Mouse (Mus musculus): ENCODE results near the gene Hist1h2bh. TPM values are rescaled to one million over a fixed set of nuclear protein-coding genes. Genes with fewer than 3 reads are reported as not detected.
A peak's percentile ranks its signal among the peaks of the same experiment; 100 is the strongest.

Hist1h2bh gene
- polyA plus RNA-seq, 1 experiment = 4.2 TPM

DNA sequence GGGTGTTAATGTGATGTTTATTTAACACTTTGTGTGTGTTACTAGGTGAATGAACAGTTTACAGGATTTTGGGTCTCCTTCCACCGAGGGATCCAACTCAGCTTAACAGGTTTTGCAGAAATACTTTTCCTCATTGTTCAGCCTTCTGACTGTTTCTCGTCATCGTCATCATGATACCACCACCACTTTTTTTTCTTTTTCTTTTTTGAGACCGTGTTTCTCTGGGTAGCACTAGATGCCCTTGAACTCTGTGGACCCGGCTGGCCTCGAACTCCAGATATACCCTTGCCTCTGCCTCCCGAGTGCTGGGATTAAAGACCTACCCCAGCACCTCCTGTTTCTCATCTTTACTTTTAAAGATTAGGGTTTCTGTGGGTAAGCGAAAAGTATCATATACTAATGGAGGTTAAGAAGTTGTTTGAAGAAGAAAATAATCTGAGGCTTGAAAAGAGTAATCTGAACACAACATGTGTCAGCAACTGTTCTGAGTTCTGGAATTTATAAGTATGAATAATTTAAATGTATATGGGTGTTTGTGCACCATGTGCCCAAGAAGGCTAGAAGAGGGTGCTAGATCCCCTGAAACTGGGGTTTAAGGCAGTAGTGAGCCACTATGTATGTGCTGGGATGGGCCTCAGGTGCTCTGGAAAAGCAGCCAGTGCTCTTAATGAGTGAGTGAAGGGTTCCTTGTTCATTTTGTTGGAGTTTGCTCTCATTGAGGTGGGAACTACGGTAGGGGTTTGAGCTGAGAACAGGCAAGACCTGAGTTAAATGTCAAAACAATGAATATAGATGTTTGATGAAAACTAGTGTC is 10.7 kb downstream of the Hist1h2bh start:
- no peaks in the 10 kb centered on the region for H3K4me1 ChIP-seq (ENCODE audit: control insufficient read depth, insufficient read depth, low read length)
- H3K9me3 ChIP-seq (replicated peaks; ENCODE audit: control insufficient read depth, insufficient read depth, low read length, poor library complexity, severe bottlenecking) = no peaks in the 10 kb centered on the region
- no peaks in the 10 kb centered on the region for H3K36me3 ChIP-seq (ENCODE audit: control insufficient read depth, insufficient read depth, low read length, poor library complexity, severe bottlenecking)

DNA sequence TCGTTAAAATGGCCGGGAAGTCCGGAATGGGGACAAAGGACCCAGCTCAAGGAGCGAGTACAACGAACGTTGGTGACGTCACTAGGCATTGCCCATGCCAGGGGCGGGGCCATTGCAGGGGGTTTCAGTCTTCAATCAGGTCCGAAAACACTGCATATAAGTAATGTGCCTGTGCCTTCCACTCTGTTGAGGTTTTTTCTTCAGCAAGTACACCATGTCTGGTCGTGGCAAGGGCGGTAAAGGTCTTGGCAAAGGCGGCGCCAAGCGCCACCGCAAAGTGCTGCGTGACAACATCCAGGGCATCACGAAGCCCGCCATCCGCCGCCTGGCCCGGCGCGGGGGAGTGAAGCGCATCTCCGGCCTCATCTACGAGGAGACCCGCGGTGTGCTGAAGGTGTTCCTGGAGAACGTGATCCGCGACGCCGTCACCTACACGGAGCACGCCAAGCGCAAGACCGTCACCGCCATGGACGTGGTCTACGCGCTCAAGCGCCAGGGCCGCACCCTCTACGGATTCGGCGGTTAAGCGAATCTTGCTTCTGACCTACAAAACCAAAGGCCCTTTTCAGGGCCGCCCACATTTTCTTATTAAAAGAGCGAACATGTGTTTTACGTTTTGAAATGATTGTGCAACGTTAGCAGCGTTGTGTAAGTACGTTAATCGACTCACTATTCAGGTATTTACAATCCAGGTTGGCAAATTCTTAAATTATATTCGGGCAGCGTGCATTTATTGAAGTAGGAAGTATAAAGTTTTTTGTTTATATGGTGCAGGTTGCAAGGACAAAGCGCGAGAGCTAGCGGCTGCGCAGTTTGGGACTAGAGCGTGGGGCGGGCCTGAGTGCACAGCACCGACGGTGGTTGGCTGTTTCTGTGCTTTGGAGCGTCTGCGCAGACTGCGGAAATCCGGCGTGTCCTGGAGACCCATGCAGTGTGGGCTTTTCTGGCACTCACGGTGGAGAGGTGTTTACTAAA is 12.0 kb downstream of the Hist1h2bh start, which contains the start of gene Hist1h4h:
Gene Hist1h4h (plus strand): TSS at position 150 of the 975 bp plus-strand sequence.
- Histone ChIP-seq H3K9ac (ENCODE audit: low read depth, poor library complexity, severe bottlenecking) (peak within 1 kb of the TSS; percentile 84), H3K27me3 (ENCODE audit: control insufficient read depth, insufficient read depth, low read length, poor library complexity, severe bottlenecking) (no peaks in the 10 kb centered on the region), H3K4me1 (ENCODE audit: control insufficient read depth, insufficient read depth, low read length) (no peaks in the 10 kb centered on the region), H3K27ac (ENCODE audit: insufficient read depth, low read length) (peak within 1 kb of the TSS; percentile 94), H3K36me3 (ENCODE audit: control insufficient read depth, insufficient read depth, low read length, poor library complexity, severe bottlenecking) (no peaks in the 10 kb centered on the region), H3K9me3 (replicated peaks; ENCODE audit: control insufficient read depth, insufficient read depth, low read length, poor library complexity, severe bottlenecking) (no peaks in the 10 kb centered on the region), H3K4me3 (ENCODE audit: low read depth, low read length) (peak within 1 kb of the TSS; percentile 62)
- TF ChIP-seq EP300 (IDR thresholded peaks at IDR 0.05; ENCODE audit: insufficient read depth, low read depth, low read length) (peak; percentile 83), CTCF (IDR thresholded peaks at IDR 0.05; ENCODE audit: low read depth, low read length) (no peak), POLR2A (IDR thresholded peaks at IDR 0.05; ENCODE audit: insufficient read depth, low read length) (peak; percentile 100)

More for the DNA sequence above, 10.7 kb downstream of the Hist1h2bh start:
- Histone ChIP-seq H3K27me3 (ENCODE audit: control insufficient read depth, insufficient read depth, low read length, poor library complexity, severe bottlenecking) (no peaks in the 10 kb centered on the region), H3K27ac (ENCODE audit: insufficient read depth, low read length) (peak overlapping the region; percentile 75), H3K9ac (ENCODE audit: low read depth, poor library complexity, severe bottlenecking) (peak overlapping the region; percentile 84), H3K4me3 (ENCODE audit: low read depth, low read length) (peak overlapping the region; percentile 48)
- no peak for TF ChIP-seq POLR2A (IDR thresholded peaks at IDR 0.05; ENCODE audit: insufficient read depth, low read length)
- no peak for TF ChIP-seq EP300 (IDR thresholded peaks at IDR 0.05; ENCODE audit: insufficient read depth, low read depth, low read length)
- TF ChIP-seq CTCF (IDR thresholded peaks at IDR 0.05; ENCODE audit: low read depth, low read length) = no peak

DNA sequence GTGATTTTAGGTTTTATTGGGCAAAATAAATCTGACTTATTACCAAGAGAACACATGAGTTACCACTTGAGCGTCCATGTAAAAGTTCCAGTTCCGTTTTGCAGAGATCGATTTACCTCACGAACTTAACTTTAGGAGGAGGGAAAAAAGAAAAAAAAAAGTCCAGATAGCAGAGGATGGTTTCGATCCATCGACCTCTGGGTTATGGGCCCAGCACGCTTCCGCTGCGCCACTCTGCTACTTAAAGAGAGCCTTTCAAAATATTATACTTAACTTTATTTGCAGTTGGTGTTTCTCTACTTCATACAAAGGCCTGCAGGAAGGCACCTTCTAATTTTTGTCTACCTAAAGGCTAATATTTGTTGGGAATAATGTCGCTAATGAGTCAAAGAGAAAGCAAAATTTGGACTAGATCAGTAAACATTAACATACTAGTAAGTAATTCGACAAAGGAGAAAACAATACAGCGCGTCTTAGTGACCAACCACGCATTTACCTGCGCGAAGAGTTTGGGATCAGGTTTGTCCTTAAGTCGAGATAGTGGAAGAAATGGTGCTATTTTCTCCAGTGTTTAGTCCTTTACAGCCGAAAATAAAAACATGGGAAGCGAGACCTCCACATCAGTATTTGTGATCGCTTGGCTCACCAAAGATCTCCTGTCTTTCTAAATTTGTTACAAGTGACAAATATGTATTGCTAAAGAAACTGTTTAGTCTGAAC is 12.9 kb downstream of the Hist1h2bh start:
- Histone ChIP-seq H3K9me3 (replicated peaks; ENCODE audit: control insufficient read depth, insufficient read depth, low read length, poor library complexity, severe bottlenecking) (no peaks in the 10 kb centered on the region), H3K36me3 (ENCODE audit: control insufficient read depth, insufficient read depth, low read length, poor library complexity, severe bottlenecking) (no peaks in the 10 kb centered on the region), H3K27ac (ENCODE audit: insufficient read depth, low read length) (peak overlapping the region; percentile 94), H3K27me3 (ENCODE audit: control insufficient read depth, insufficient read depth, low read length, poor library complexity, severe bottlenecking) (no peaks in the 10 kb centered on the region), H3K9ac (ENCODE audit: low read depth, poor library complexity, severe bottlenecking) (peak overlapping the region; percentile 81), H3K4me1 (ENCODE audit: control insufficient read depth, insufficient read depth, low read length) (no peaks in the 10 kb centered on the region), H3K4me3 (ENCODE audit: low read depth, low read length) (peak overlapping the region; percentile 62)
- no peak for TF ChIP-seq POLR2A (IDR thresholded peaks at IDR 0.05; ENCODE audit: insufficient read depth, low read length)
- TF ChIP-seq CTCF (IDR thresholded peaks at IDR 0.05; ENCODE audit: low read depth, low read length) = no peak
- TF ChIP-seq EP300 (IDR thresholded peaks at IDR 0.05; ENCODE audit: insufficient read depth, low read depth, low read length) = no peak

DNA sequence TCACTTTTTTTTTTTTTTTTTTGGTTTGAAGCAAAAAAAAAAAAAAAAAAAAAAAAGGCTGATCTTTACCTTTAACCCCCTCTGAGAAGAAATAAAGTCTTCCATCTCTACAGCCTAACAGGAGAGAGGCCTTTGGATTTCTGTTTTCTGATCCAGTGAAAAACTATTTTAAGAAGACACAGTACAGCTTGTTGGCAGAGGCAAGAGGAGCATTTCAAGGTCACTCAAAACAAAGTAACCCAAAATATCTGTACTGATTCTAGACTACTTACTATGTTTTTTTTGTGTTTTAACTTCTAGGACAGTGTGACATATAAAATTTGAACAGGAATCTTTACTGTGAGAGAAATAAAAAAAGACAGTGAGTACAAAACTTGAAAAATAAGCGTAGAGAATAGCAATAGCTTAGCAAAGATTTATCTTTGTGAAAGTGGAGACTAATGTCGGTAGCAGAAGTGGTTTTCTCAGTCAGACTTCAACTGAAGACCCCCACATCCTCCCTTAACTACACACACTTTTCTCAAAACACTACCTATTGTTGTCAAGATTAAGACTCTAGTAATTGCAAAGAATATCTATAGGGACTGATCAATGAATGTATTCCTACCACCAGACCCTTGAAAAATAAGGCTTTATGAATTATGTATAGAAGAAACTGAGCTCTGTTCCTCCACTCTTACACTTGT is 13.6 kb downstream of the Hist1h2bh start:
- no peaks in the 10 kb centered on the region for H3K36me3 ChIP-seq (ENCODE audit: control insufficient read depth, insufficient read depth, low read length, poor library complexity, severe bottlenecking)
- no peaks in the 10 kb centered on the region for H3K27me3 ChIP-seq (ENCODE audit: control insufficient read depth, insufficient read depth, low read length, poor library complexity, severe bottlenecking)
- H3K9ac ChIP-seq (ENCODE audit: low read depth, poor library complexity, severe bottlenecking) = peak overlapping the region; percentile 81; the same call in 1 of the 2 replicates
- H3K9me3 ChIP-seq (replicated peaks; ENCODE audit: control insufficient read depth, insufficient read depth, low read length, poor library complexity, severe bottlenecking) = no peaks in the 10 kb centered on the region
- no peak for TF ChIP-seq POLR2A (IDR thresholded peaks at IDR 0.05; ENCODE audit: insufficient read depth, low read length)
- TF ChIP-seq EP300 (IDR thresholded peaks at IDR 0.05; ENCODE audit: insufficient read depth, low read depth, low read length) = no peak
- no peak for TF ChIP-seq CTCF (IDR thresholded peaks at IDR 0.05; ENCODE audit: low read depth, low read length)
- H3K4me3 ChIP-seq (ENCODE audit: low read depth, low read length) = 0 out of 2 replicates have a peak overlapping the region, but pooled peaks have one; percentile 30
- no peak overlapping the region for H3K27ac ChIP-seq (ENCODE audit: insufficient read depth, low read length)
- H3K4me1 ChIP-seq (ENCODE audit: control insufficient read depth, insufficient read depth, low read length) = no peaks in the 10 kb centered on the region

DNA sequence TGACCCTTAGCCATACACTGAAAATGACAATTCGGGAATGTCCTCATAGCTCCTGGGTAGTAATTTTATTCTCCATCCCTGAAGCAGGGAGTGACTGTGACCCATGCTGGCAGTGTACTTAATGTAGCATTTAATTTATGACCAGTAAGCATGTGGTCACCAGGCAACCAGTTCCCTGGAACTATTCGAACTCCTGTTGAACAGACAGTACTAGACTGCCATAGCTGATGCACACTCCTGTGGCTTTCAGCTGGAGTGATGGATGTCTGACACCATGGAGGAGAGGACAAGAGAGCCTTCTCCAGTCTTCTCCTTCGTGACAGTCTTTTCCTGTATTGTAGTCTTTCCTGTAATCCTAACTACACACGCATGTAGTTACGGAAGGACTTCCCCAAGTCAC is 14.2 kb downstream of the Hist1h2bh start:
- TF ChIP-seq EP300 (IDR thresholded peaks at IDR 0.05; ENCODE audit: insufficient read depth, low read depth, low read length) (no peak), POLR2A (IDR thresholded peaks at IDR 0.05; ENCODE audit: insufficient read depth, low read length) (no peak)
- H3K4me3 ChIP-seq (ENCODE audit: low read depth, low read length) = no peak overlapping the region
- H3K9me3 ChIP-seq (replicated peaks; ENCODE audit: control insufficient read depth, insufficient read depth, low read length, poor library complexity, severe bottlenecking) = no peaks in the 10 kb centered on the region
- H3K27ac ChIP-seq (ENCODE audit: insufficient read depth, low read length) = no peak overlapping the region
- no peaks in the 10 kb centered on the region for H3K4me1 ChIP-seq (ENCODE audit: control insufficient read depth, insufficient read depth, low read length)
- H3K36me3 ChIP-seq (ENCODE audit: control insufficient read depth, insufficient read depth, low read length, poor library complexity, severe bottlenecking) = no peaks in the 10 kb centered on the region
- H3K9ac ChIP-seq (ENCODE audit: low read depth, poor library complexity, severe bottlenecking) = no peak overlapping the region
- no peaks in the 10 kb centered on the region for H3K27me3 ChIP-seq (ENCODE audit: control insufficient read depth, insufficient read depth, low read length, poor library complexity, severe bottlenecking)
